Mouse (Mus musculus): ENCODE measurements around the gene Ptdss2. TPM values are rescaled to one million over a fixed set of nuclear protein-coding genes. Genes with fewer than 3 reads are reported as not detected.

Ptdss2 gene
- polyA plus RNA-seq, 1 experiment from 2014 or later = 67.3 TPM

DNA sequence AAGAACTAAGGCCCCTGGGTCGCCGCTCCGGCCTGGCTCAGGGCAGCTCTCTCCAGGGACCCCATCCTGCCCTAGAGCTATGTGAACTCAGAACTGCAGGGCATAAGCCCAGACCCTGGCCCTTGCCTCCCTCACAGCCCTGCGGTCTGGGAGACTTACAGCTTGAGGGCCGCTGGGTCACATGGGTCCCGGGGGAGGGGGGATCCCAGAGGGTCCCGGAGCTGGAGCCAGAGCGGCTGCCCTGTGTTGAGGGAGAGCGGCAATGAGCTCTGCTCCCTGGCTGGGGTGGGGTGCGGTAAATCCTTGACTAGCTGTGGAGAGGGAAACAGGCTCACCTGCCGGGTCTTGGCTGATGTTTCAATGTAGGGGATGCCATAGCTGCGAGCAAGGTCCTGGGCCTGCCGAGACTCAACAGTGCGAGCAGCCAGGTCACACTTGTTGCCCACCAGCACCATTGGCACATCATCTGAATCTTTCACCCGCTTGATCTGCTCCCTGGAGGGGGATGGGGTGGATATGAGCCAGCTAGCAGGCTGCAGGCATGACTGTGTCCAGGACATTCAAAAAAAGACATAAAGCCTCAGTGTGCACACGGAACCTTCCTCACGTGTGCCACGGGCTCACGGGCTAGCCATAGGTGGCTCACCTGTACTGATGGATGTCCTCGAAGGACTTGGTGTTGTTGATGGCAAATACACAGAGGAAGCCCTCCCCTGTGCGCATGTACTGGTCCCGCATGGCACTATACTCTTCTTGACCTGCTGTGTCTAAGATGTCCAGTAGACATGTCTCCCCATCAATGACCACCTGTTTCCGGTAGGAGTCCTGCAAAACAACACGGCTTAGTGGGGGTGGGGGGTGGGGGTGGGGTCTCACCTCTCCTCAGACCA, 69.9 kb downstream of the Ptdss2 start:
- WGBS = 90% methylated on average over 24 of the region's 24 CpGs

DNA sequence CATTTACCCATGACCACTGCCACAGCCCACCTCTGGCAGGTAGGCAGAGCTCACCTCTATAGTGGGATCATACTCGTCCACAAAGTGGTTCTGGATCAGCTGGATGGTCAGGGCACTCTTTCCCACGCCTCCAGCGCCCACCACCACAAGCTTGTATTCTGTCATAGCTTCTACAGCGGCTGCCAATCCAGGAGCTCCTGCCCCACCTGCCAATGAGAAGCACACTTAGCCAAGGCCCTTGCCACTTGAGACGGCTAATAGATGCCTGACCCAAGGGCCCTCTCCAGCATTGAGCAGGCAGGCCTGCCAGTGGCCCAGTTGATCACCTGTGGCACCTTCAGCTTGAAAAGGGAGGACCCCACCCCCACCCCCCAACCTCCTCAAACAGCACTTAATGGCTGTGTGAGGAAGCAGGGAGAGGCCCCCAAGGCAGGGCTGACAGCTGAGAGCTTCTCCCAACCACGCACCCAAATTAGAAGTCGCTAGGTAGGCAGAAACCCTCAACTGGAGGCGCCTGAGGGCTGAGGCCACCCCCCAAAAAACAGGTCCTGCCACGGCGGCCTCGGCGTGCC, 70.7 kb downstream of the Ptdss2 start:
- Histone ChIP-seq H3K9ac (replicated peaks; ENCODE audit: low read depth, low read length) (peak overlapping the region; percentile 91), H3K36me3 (ENCODE audit: control insufficient read depth, insufficient read depth, low read length) (peaks cover 32% of the 10 kb centered on the region), H3K4me1 (ENCODE audit: control insufficient read depth, insufficient read depth, low read length) (peaks cover 7% of the 10 kb centered on the region), H3K27me3 (ENCODE audit: control insufficient read depth, insufficient read depth, low read length) (no peaks in the 10 kb centered on the region), H3K9me3 (ENCODE audit: control insufficient read depth, low read depth, low read length) (no peaks in the 10 kb centered on the region), H3K27ac (ENCODE audit: low read length) (peak overlapping the region; percentile 90), H3K4me3 (ENCODE audit: low read depth, low read length) (peak overlapping the region; percentile 89), H3K4me2 (replicated peaks; ENCODE audit: low read depth, low read length) (peak overlapping the region; percentile 96)
- WGBS = 28% methylated on average over 12 of the region's 12 CpGs
- ATAC-seq (ENCODE audit: insufficient number of reproducible peaks, insufficient read depth, low FRiP score, low read depth) = 0 out of 2 replicates have a peak, but pooled peaks have one; percentile 0

More for the DNA sequence above, 69.9 kb downstream of the Ptdss2 start:
- ATAC-seq (ENCODE audit: insufficient number of reproducible peaks, insufficient read depth, low FRiP score, low read depth) = no peak
- H3K27ac ChIP-seq (ENCODE audit: low read length) = no peak overlapping the region
- H3K4me1 ChIP-seq (ENCODE audit: control insufficient read depth, insufficient read depth, low read length) = peaks cover 7% of the 10 kb centered on the region
- H3K36me3 ChIP-seq (ENCODE audit: control insufficient read depth, insufficient read depth, low read length) = peaks cover 32% of the 10 kb centered on the region
- H3K4me3 ChIP-seq (ENCODE audit: low read depth, low read length) = peak overlapping the region; percentile 89; the same call in 1 of the 2 replicates
- no peaks in the 10 kb centered on the region for H3K9me3 ChIP-seq (ENCODE audit: control insufficient read depth, low read depth, low read length)
- peak overlapping the region; percentile 91; the same call in 1 of the 2 replicates for H3K9ac ChIP-seq (replicated peaks; ENCODE audit: low read depth, low read length)
- no peaks in the 10 kb centered on the region for H3K27me3 ChIP-seq (ENCODE audit: control insufficient read depth, insufficient read depth, low read length)
- H3K4me2 ChIP-seq (replicated peaks; ENCODE audit: low read depth, low read length) = peak overlapping the region; percentile 96

DNA sequence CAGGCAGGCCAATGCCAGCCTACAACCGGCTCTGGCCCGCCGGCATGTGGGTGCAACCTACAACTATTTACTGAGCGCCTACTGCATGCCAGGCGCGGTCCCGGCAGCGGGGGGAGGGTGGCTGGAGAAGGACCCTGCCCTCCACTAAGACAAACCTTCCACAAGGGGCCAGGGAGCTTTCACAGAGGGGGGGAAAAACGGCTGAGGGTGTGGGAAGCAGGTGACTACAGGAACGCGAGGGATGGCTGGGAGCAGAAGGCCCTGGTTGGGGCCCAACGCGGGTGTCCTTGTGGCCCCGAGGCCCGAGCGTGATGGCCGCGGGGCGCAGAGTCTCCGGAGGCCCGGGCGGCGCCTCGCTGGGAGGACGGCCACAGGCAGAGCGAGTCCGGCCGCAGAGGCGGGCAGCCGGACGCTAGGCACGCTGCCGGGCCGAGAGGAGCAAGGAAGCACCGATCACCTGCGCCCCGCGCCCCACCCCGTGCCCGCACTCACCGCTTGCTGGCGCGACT, 71.2 kb downstream of the Ptdss2 start:
- ATAC-seq (ENCODE audit: insufficient number of reproducible peaks, insufficient read depth, low FRiP score, low read depth) = no peak; the same call in 1 of the 2 replicates
- peaks cover 7% of the 10 kb centered on the region for H3K4me1 ChIP-seq (ENCODE audit: control insufficient read depth, insufficient read depth, low read length)
- peak overlapping the region; percentile 90 for H3K27ac ChIP-seq (ENCODE audit: low read length)
- H3K27me3 ChIP-seq (ENCODE audit: control insufficient read depth, insufficient read depth, low read length) = no peaks in the 10 kb centered on the region
- H3K9ac ChIP-seq (replicated peaks; ENCODE audit: low read depth, low read length) = peak overlapping the region; percentile 91
- peak overlapping the region; percentile 89 for H3K4me3 ChIP-seq (ENCODE audit: low read depth, low read length)
- peak overlapping the region; percentile 96 for H3K4me2 ChIP-seq (replicated peaks; ENCODE audit: low read depth, low read length)
- peaks cover 32% of the 10 kb centered on the region for H3K36me3 ChIP-seq (ENCODE audit: control insufficient read depth, insufficient read depth, low read length)
- under 1% methylated on average over 25 of the region's 43 CpGs for WGBS
- no peaks in the 10 kb centered on the region for H3K9me3 ChIP-seq (ENCODE audit: control insufficient read depth, low read depth, low read length)

DNA sequence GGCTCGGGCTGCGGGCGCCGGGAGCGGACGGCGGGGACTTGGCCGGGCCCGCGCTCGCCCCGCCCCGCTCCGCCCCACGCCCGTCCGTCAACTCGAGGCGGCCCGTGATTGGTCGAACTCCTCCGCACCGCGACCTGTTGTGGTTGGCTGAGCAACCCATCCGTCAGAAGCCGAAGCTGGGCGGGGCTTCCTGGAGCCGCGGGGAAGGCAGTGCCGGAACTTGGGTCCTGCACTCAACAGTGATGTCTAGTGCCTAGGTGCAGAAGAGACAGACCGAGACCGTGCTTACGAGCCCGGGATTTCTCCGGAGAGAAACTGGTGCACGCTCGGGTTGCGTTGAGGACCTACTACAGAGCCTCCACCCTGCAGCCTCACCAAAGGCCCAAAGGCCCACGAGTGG, 71.8 kb downstream of the Ptdss2 start, which contains the start of the genes Hras and Lrrc56:
Gene Hras, minus strand, starts transcription at position 58 of the 400 bp plus-strand sequence.
Gene Lrrc56, plus strand, starts transcription at position 210 of the 400 bp plus-strand sequence.
- Histone ChIP-seq H3K4me1 (ENCODE audit: control insufficient read depth, insufficient read depth, low read length) (peaks cover 7% of the 10 kb centered on the region), H3K4me2 (replicated peaks; ENCODE audit: low read depth, low read length) (peak within 1 kb of the TSS; percentile 96), H3K27me3 (ENCODE audit: control insufficient read depth, insufficient read depth, low read length) (no peaks in the 10 kb centered on the region), H3K4me3 (ENCODE audit: low read depth, low read length) (peak within 1 kb of the TSS; percentile 89), H3K9ac (replicated peaks; ENCODE audit: low read depth, low read length) (peak within 1 kb of the TSS; percentile 91), H3K27ac (ENCODE audit: low read length) (peak within 1 kb of the TSS; percentile 90), H3K9me3 (ENCODE audit: control insufficient read depth, low read depth, low read length) (no peaks in the 10 kb centered on the region), H3K36me3 (ENCODE audit: control insufficient read depth, insufficient read depth, low read length) (peaks cover 32% of the 10 kb centered on the region)
- WGBS = under 1% methylated on average over 38 of the region's 39 CpGs
- ATAC-seq (ENCODE audit: insufficient number of reproducible peaks, insufficient read depth, low FRiP score, low read depth) = peak; percentile 96

DNA sequence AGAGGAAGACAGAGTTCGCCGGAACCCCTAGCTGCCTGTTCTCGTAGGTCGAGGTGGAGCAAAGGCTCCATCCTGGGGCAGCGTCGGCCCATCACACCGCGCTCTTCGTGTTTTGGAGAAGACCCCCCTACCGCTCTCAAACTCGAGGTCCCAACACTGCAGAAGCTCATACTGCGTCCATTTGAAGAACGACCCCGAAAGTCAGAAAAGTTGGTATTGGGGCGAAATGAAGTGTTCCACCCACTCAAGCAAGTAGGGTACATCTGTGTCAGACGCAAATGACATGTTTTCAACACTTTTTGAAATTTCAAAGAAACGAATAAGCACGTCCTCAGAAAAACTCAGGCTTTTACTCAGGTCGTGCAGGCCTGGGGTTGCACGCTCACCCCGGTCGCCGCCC, 72.2 kb downstream of the Ptdss2 start:
- peak overlapping the region; percentile 85 for H3K4me2 ChIP-seq (replicated peaks; ENCODE audit: low read depth, low read length)
- no peaks in the 10 kb centered on the region for H3K9me3 ChIP-seq (ENCODE audit: control insufficient read depth, low read depth, low read length)
- WGBS = 1% methylated on average over 23 of the region's 23 CpGs

DNA sequence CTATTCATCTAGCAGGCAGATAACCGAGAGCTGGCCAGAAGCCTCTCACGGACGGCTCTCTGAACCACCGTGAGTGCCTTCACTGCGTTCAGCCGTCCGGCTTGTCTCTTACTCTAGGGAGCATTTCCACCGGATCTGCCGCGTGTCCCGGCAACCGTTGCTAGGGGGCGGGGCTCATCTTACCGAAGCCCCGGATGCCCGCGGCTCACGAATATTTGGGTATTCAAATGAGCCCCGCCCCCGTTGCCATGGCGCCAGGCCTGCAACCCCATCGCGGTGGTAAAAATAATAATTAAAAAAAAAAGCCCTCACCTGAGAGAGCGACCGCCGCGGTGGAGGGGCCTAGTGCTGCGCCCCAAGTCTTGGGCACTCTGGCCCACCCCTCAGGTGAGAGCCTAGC, 72.6 kb downstream of the Ptdss2 start:
- peak overlapping the region; percentile 85 for H3K4me2 ChIP-seq (replicated peaks; ENCODE audit: low read depth, low read length)
- H3K9me3 ChIP-seq (ENCODE audit: control insufficient read depth, low read depth, low read length) = no peaks in the 10 kb centered on the region
- under 1% methylated on average over 28 of the region's 28 CpGs for WGBS
- H3K4me3 ChIP-seq (ENCODE audit: low read depth, low read length) = peak overlapping the region; percentile 89
- peak overlapping the region; percentile 83; the same call in 1 of the 2 replicates for H3K27ac ChIP-seq (ENCODE audit: low read length)
- peaks cover 7% of the 10 kb centered on the region for H3K4me1 ChIP-seq (ENCODE audit: control insufficient read depth, insufficient read depth, low read length)
- peaks cover 25% of the 10 kb centered on the region for H3K36me3 ChIP-seq (ENCODE audit: control insufficient read depth, insufficient read depth, low read length)
- peak; percentile 8; the same call in 1 of the 2 replicates for ATAC-seq (ENCODE audit: insufficient number of reproducible peaks, insufficient read depth, low FRiP score, low read depth)
- peak overlapping the region; percentile 45 for H3K9ac ChIP-seq (replicated peaks; ENCODE audit: low read depth, low read length)
- H3K27me3 ChIP-seq (ENCODE audit: control insufficient read depth, insufficient read depth, low read length) = no peaks in the 10 kb centered on the region

More for the DNA sequence above, 72.2 kb downstream of the Ptdss2 start:
- peaks cover 7% of the 10 kb centered on the region for H3K4me1 ChIP-seq (ENCODE audit: control insufficient read depth, insufficient read depth, low read length)
- peaks cover 29% of the 10 kb centered on the region for H3K36me3 ChIP-seq (ENCODE audit: control insufficient read depth, insufficient read depth, low read length)
- no peak for ATAC-seq (ENCODE audit: insufficient number of reproducible peaks, insufficient read depth, low FRiP score, low read depth)
- H3K4me3 ChIP-seq (ENCODE audit: low read depth, low read length) = peak overlapping the region; percentile 89
- H3K9ac ChIP-seq (replicated peaks; ENCODE audit: low read depth, low read length) = peak overlapping the region; percentile 45
- no peaks in the 10 kb centered on the region for H3K27me3 ChIP-seq (ENCODE audit: control insufficient read depth, insufficient read depth, low read length)
- peak overlapping the region; percentile 83 for H3K27ac ChIP-seq (ENCODE audit: low read length)

DNA sequence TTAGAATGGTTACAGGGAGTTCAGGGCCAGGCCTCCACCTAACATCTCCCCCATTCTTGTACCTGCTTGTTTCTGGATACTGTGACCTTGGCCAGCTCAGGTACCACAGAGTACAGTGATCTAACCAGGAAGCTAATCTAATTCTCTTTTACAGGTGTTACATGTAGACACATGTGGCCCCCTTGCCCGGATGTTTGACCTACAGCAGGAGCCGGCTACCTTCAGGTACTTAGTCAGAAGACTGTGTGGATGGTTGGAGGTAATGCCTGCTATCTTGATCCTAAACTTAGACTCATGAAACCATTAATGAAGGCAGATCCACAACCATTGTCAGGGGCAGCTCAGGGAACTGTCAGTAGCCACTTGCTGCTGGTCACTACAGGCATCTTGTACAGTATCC, 73.6 kb downstream of the Ptdss2 start:
- no peak overlapping the region for H3K4me2 ChIP-seq (replicated peaks; ENCODE audit: low read depth, low read length)
- peaks cover 16% of the 10 kb centered on the region for H3K36me3 ChIP-seq (ENCODE audit: control insufficient read depth, insufficient read depth, low read length)
- H3K4me1 ChIP-seq (ENCODE audit: control insufficient read depth, insufficient read depth, low read length) = peaks cover 7% of the 10 kb centered on the region
- no peak for ATAC-seq (ENCODE audit: insufficient number of reproducible peaks, insufficient read depth, low FRiP score, low read depth)
- H3K27me3 ChIP-seq (ENCODE audit: control insufficient read depth, insufficient read depth, low read length) = no peaks in the 10 kb centered on the region
- no peak overlapping the region for H3K9ac ChIP-seq (replicated peaks; ENCODE audit: low read depth, low read length)
- H3K27ac ChIP-seq (ENCODE audit: low read length) = no peak overlapping the region
- WGBS = 81% methylated on average over 2 of the region's 2 CpGs
- H3K9me3 ChIP-seq (ENCODE audit: control insufficient read depth, low read depth, low read length) = no peaks in the 10 kb centered on the region
- no peak overlapping the region for H3K4me3 ChIP-seq (ENCODE audit: low read depth, low read length)

DNA sequence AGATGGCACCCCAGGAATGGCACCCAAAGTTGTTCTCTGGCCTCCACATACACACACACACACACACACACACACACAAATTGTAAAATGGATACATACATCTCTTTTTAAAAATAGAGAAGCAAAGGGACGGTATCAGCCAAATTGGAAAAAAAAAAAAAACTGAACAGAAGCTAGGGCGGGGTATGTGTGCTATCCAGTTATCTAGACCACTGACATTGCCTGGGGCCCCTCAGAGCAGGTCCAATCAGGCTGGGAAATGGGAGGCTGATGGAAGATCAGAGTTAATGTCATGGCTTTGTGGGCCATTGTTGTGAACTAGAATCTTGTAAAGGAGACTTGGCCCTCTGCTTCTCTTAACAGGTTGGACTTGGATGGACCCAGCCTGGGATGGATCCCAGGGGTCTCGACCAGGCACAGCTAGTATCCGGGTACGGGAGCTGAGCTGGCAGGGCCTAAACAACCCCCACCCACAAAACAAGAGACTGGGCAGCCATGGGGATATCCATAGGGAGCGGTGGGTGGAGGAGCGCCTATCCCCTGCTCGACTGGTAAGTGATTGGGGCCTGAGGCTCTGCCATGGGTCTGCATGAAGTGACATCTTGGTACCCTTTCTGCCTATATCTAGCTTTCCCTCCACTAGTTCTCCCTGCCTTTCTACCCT, 74.6 kb downstream of the Ptdss2 start:
- 92% methylated on average over 8 of the region's 8 CpGs for WGBS
- Histone ChIP-seq H3K27me3 (ENCODE audit: control insufficient read depth, insufficient read depth, low read length) (no peaks in the 10 kb centered on the region), H3K4me2 (replicated peaks; ENCODE audit: low read depth, low read length) (no peak overlapping the region), H3K9me3 (ENCODE audit: control insufficient read depth, low read depth, low read length) (no peaks in the 10 kb centered on the region), H3K9ac (replicated peaks; ENCODE audit: low read depth, low read length) (no peak overlapping the region), H3K36me3 (ENCODE audit: control insufficient read depth, insufficient read depth, low read length) (peaks cover 6% of the 10 kb centered on the region), H3K4me3 (ENCODE audit: low read depth, low read length) (no peak overlapping the region), H3K27ac (ENCODE audit: low read length) (no peak overlapping the region), H3K4me1 (ENCODE audit: control insufficient read depth, insufficient read depth, low read length) (peaks cover 7% of the 10 kb centered on the region)
- ATAC-seq (ENCODE audit: insufficient number of reproducible peaks, insufficient read depth, low FRiP score, low read depth) = no peak

All from stomach, embryonic 14.5 days (tissue).